Mouse (Mus musculus) liver, embryonic 15.5 days (tissue): ENCODE data around the gene Postn. TPM values are rescaled to one million over a fixed set of nuclear protein-coding genes. Genes with fewer than 3 reads are reported as not detected.

ENCODE experiments used
- ATAC-seq: fragments of 200-750 bp; cut with Nextera tagmentation; 2 replicates; pipeline ENCODE4 v1.8.0; 2017; ENCODE audit warnings: moderate number of reproducible peaks, mild to moderate bottlenecking, moderate library complexity; ENCODE audit not compliant: insufficient read depth
- H3K27ac ChIP-seq: fragments of 300-500 bp; sonication (generic); replicated peaks from 2 replicates; pipeline ENCODE4 v1.5.1; 2015; ENCODE audit warnings: mild to moderate bottlenecking, inconsistent platforms
- H3K27me3 ChIP-seq: fragments of 300-500 bp; sonication (generic); 2 replicates; pipeline ENCODE4 v1.6.1; 2015; ENCODE audit warnings: mild to moderate bottlenecking, inconsistent platforms
- H3K36me3 ChIP-seq: fragments of 300-500 bp; sonication (generic); replicated peaks from 2 replicates; pipeline ENCODE4 v1.6.1; 2015; ENCODE audit warnings: moderate library complexity, mild to moderate bottlenecking, inconsistent platforms
- H3K4me1 ChIP-seq: fragments of 300-500 bp; sonication (generic); replicated peaks from 2 replicates; pipeline ENCODE4 v1.6.1; 2015; ENCODE audit warnings: inconsistent platforms
- H3K4me2 ChIP-seq: fragments of 300-500 bp; sonication (generic); 2 replicates; pipeline ENCODE4 v1.6.1; 2015; ENCODE audit warnings: moderate library complexity, mild to moderate bottlenecking, inconsistent platforms
- H3K4me3 ChIP-seq: fragments of 300-500 bp; sonication (generic); replicated peaks from 2 replicates; pipeline ENCODE4 v1.5.1; 2015; ENCODE audit warnings: mild to moderate bottlenecking, inconsistent platforms
- H3K9ac ChIP-seq: fragments of 300-500 bp; sonication (generic); 2 replicates; pipeline ENCODE4 v1.6.1; 2015; ENCODE audit warnings: moderate library complexity, mild to moderate bottlenecking, inconsistent platforms
- H3K9me3 ChIP-seq: fragments of 300-500 bp; sonication (generic); replicated peaks from 2 replicates; pipeline ENCODE4 v1.6.1; 2016; ENCODE audit warnings: inconsistent platforms
- WGBS: fragments of 180-500 bp; shearing (Covaris S2); methylation state at CpG from one replicate; pipeline ENCODE4 v1.1.7; 2015; ENCODE audit warnings: mixed read lengths; ENCODE audit not compliant: insufficient replicate concordance; 5-methylcytosine and 5-hydroxymethylcytosine counted together
- polyA plus RNA-seq: library from polyadenylated mRNA; unstranded; fragments of >200 nt; fragmentation: Nextera tagmentation; extraction: Ambion mirVana; gene quantifications from 2 replicates; pipeline ENCODE4 v1.2.1, GENCODE M21; 2015

Gene Postn
- 23.4 and 24.1 TPM in 2 replicates for polyA plus RNA-seq

DNA sequence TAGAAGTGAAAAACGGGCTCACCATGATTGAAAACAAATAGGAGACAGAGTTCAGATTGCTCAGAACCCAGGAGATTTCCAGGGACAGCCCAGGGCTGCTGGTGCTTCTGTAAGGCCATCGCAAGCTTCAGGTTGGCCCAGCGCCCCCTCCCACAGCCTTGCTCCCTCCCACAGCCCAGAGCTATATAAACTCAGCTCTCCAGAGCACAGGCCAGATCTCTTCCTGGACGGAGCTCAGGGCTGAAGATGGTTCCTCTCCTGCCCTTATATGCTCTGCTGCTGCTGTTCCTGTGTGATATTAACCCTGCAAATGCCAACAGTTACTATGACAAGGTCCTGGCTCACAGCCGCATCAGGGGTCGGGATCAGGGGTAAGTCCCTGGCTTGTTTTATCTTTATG lies at the start of gene Postn:
TSS of gene Postn (plus strand) at position 213 of the 400 bp plus-strand sequence.
- H3K4me3 ChIP-seq = no peak within 1 kb of the TSS
- no peak for ATAC-seq
- no peaks in the 10 kb centered on the region for H3K36me3 ChIP-seq
- H3K27me3 ChIP-seq = no peaks in the 10 kb centered on the region
- H3K27ac ChIP-seq = no peak within 1 kb of the TSS
- H3K4me2 ChIP-seq = no peak within 1 kb of the TSS
- H3K9ac ChIP-seq = no peak within 1 kb of the TSS
- H3K9me3 ChIP-seq = no peaks in the 10 kb centered on the region
- 32% methylated on average over 6 of the region's 6 CpGs for WGBS
- no peaks in the 10 kb centered on the region for H3K4me1 ChIP-seq

DNA sequence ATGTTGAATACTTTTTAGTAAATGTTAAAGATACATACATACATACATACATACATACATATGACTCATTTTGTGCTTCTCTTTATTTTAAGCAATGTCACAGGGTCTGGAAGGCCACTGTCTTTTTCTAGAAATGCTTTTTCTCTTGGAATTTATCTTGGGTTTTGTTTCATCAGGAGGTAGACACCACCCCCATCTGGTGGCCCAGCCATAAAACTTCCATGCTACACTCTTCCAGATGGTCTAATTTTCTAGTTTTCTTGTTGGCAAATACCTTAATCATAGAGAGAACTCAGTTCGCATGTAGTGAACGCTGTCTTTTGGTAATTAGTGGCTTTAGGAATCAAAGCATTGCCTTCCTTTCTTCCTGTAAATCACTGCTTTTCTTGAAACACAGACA lies 46.9 kb upstream of the Postn start:
- H3K27me3 ChIP-seq = no peaks in the 10 kb centered on the region
- no peak overlapping the region for H3K4me2 ChIP-seq
- no peak overlapping the region for H3K4me3 ChIP-seq
- H3K27ac ChIP-seq = no peak overlapping the region
- 70% methylated on average over 2 of the region's 2 CpGs for WGBS
- H3K9ac ChIP-seq = no peak overlapping the region
- no peaks in the 10 kb centered on the region for H3K36me3 ChIP-seq
- H3K4me1 ChIP-seq = no peaks in the 10 kb centered on the region
- no peaks in the 10 kb centered on the region for H3K9me3 ChIP-seq
- no peak for ATAC-seq

DNA sequence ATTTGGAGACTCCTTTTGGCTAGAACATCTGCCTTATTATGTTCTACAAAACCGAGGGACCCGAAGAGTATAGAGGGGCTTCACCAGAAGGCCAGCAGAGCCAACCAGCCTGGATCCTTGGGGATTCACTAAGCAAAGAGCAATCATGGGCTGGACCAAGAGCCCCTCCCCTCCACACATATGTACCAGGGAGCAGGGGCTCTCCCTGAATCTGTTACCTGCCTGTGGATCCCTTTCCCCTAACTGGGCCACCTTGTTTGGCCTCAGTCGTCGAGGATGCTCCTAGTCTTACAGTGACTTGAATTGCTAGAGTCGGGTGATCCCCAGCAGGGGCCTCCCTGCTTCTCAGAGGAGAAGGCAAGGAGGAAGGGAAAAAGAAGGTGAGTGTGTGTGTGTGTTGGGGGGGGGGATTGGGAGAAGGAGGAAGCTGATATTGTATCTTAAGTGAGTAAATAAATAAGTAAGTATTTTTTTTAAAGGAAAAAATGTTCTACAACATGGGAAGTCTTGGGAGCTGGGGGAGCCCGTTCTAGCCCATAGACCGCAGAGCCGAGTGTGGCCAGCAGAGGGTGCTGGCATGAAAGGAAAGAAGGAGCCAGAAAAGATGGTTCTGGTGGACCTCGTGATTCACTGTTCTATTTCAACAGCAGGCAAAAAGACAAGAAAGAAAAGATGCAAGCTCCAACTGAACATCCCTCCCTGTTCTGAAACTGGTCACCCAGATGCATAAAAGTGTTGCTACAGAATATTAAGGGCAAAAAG lies 7.8 kb upstream of the Postn start:
- H3K27me3 ChIP-seq = no peaks in the 10 kb centered on the region
- no peak overlapping the region for H3K4me2 ChIP-seq
- H3K36me3 ChIP-seq = no peaks in the 10 kb centered on the region
- ATAC-seq = no peak
- H3K9me3 ChIP-seq = no peaks in the 10 kb centered on the region
- H3K4me3 ChIP-seq = no peak overlapping the region
- no peak overlapping the region for H3K9ac ChIP-seq
- WGBS = 17% methylated on average over 9 of the region's 9 CpGs
- H3K27ac ChIP-seq = no peak overlapping the region
- H3K4me1 ChIP-seq = no peaks in the 10 kb centered on the region

DNA sequence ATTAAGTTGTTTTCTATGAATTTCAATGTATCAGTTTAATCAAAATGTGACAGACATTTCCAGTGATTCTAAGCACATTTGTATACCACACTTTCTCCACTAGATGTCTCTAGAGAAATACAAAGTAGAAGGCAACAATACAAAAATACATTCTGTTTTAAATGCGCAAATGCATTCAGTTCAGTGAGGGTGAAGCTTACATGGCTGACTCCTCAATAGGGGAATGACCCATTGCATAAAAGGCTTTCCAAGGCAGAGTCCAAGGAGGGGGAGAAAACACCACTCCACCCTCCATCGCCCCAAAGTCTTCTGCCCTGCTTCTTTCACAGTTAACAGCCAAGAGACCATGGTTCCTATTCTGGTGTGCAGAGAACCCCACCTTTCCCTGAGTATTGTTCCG lies 3.3 kb upstream of the Postn start:
- 47% methylated on average over 3 of the region's 3 CpGs for WGBS
- H3K36me3 ChIP-seq = no peaks in the 10 kb centered on the region
- no peak overlapping the region for H3K4me2 ChIP-seq
- H3K9ac ChIP-seq = no peak overlapping the region
- no peaks in the 10 kb centered on the region for H3K9me3 ChIP-seq
- ATAC-seq = no peak
- H3K4me1 ChIP-seq = no peaks in the 10 kb centered on the region
- no peak overlapping the region for H3K4me3 ChIP-seq
- no peaks in the 10 kb centered on the region for H3K27me3 ChIP-seq
- H3K27ac ChIP-seq = no peak overlapping the region

DNA sequence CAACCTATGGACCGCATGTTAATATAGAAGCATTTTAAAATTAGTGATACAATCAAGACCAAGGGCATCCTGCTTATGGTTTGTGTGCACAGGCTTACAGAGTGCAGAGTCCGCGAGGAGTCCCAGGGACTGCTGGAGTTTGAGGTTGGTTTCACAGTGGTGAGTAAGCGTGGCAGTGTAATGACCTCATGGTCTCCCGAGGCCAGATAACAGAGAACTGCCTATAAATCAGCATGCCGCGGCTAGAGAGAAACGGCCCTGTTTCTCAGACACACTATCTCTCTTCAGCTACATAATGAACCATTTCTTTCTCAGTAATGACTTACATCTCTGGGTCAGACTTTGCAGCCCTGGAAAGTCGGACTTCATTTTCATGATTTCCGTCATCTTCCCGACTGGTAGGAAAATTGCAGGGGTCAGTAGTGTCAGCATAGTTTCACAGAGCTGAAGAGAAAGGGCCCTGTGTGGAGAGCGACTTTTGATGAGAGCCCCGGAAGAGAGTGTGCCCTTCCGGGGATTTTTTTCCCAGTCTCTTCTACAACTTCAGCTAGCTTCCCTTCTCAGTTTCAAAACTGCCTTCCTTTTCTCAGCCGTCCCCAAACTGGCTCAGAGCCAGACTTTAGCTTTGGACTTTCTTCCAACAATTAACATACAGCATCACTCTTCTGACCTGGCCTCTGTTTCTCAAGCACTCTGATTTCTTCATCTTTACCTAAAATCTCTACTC lies 2.3 kb upstream of the Postn start:
- H3K4me1 ChIP-seq = no peaks in the 10 kb centered on the region
- no peaks in the 10 kb centered on the region for H3K9me3 ChIP-seq
- no peak for ATAC-seq
- no peaks in the 10 kb centered on the region for H3K36me3 ChIP-seq
- no peaks in the 10 kb centered on the region for H3K27me3 ChIP-seq
- 36% methylated on average over 15 of the region's 15 CpGs for WGBS
- peak overlapping the region; percentile 7; the same call in 1 of the 2 replicates for H3K4me2 ChIP-seq
- no peak overlapping the region for H3K9ac ChIP-seq
- H3K4me3 ChIP-seq = no peak overlapping the region
- no peak overlapping the region for H3K27ac ChIP-seq

DNA sequence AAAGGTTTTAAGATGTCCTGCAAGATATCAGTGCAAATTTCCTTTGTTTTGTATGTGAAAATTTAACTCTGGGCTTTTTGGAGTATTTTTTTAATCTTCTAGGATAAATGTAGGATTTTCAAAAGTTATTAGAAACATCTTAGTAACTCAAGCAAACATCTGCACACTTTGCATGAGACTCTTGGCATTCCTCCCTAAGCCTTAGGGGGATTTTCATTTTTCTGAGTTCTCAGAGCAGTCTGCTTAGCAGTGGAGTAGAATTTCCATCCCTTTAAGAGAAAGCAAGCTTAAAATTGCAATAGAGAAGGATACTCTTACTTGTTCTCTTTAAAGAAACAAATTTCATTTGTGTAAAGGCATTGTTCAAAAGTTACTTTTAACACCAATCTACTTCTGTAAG lies 747 bp downstream of the Postn start:
- Histone ChIP-seq H3K36me3 (no peaks in the 10 kb centered on the region), H3K27ac (no peak overlapping the region), H3K9ac (no peak overlapping the region), H3K4me3 (no peak overlapping the region), H3K4me2 (no peak overlapping the region), H3K4me1 (no peaks in the 10 kb centered on the region), H3K27me3 (no peaks in the 10 kb centered on the region), H3K9me3 (no peaks in the 10 kb centered on the region)
- no peak for ATAC-seq

DNA sequence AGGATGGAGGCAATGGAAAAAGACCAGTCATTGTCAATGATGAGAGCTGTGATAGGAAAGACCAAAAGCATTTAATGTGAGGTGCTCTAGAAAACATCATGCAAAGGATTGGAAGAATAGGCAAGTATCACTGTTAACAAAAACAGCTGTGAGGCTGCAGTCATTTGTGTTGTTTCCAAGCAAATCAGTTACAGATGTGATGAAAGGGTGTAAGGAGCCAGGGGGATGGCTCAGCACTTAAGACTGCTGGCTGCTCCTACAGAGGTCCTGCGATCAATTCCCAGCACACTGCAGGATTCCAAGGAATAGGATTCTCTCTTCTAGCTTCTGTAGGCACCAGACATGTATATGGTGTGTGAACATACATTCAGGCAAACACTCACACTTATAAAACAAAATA lies 10.1 kb downstream of the Postn start:
- 58% methylated on average over 1 of the region's 1 CpGs for WGBS
- Histone ChIP-seq H3K9ac (no peak overlapping the region), H3K27ac (no peak overlapping the region), H3K27me3 (no peaks in the 10 kb centered on the region), H3K4me1 (no peaks in the 10 kb centered on the region), H3K9me3 (no peaks in the 10 kb centered on the region), H3K4me3 (no peak overlapping the region), H3K36me3 (no peaks in the 10 kb centered on the region), H3K4me2 (no peak overlapping the region)
- ATAC-seq = no peak

DNA sequence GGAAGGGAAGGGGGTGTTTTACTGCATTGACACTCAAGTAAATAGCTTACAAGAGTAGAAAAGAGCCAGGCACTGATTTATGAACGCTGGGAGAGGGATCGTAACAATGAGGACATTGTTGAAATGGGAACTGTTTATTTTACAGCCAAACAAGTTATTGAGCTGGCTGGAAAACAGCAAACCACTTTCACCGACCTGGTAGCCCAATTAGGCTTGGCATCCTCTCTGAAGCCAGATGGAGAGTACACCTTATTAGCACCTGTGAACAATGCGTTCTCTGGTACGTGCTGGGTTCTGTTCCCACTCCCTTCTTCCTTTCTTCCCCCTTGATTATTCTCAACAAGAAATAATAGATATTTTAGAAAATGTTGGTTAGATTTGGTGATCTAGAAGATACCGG lies 11.7 kb downstream of the Postn start:
- Histone ChIP-seq H3K27me3 (no peaks in the 10 kb centered on the region), H3K36me3 (no peaks in the 10 kb centered on the region), H3K4me1 (no peaks in the 10 kb centered on the region), H3K4me3 (no peak overlapping the region), H3K9ac (no peak overlapping the region), H3K27ac (no peak overlapping the region), H3K9me3 (no peaks in the 10 kb centered on the region), H3K4me2 (no peak overlapping the region)
- WGBS = 56% methylated on average over 6 of the region's 6 CpGs
- ATAC-seq = no peak

DNA sequence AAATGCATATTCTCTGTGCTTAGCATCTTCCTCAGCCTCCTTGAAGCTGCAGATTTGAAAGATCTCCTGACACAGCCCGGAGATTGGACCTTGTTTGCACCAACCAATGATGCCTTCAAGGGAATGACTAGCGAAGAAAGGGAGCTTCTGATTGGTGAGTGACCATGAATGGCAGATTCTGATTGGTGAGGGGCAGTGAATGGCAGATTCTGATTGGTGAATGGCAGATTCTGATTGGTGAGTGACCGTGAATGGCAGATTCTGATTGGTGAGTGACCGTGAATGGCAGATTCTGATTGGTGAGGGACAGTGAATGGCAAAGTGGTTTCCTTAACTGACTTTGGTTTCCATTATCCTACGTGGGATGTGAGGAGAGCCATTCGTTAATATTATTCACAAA lies 15.1 kb downstream of the Postn start:
- no peaks in the 10 kb centered on the region for H3K36me3 ChIP-seq
- WGBS = 69% methylated on average over 6 of the region's 6 CpGs

DNA sequence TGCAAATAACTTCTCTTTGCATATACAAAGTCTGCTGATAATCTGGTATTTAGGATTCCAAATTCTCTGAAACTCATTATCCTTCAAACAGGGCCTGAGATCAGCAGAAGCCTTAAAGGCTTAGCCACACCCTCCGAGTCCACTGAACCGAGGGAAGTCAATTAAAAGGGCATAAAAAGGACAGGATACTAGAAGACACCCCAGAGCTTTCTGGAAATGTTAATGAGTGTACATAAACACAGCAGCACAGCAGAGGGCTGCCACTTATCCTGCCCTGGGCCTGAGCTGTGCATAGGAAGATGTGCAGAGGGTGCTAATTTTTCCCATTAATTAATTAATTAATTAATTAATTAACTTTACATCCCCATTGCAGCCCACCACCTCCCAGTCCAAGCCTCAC lies 16.7 kb downstream of the Postn start:
- Histone ChIP-seq H3K36me3 (no peaks in the 10 kb centered on the region), H3K4me1 (no peaks in the 10 kb centered on the region), H3K4me3 (no peak overlapping the region), H3K9ac (no peak overlapping the region), H3K4me2 (no peak overlapping the region), H3K9me3 (no peaks in the 10 kb centered on the region), H3K27ac (no peak overlapping the region), H3K27me3 (no peaks in the 10 kb centered on the region)
- 31% methylated on average over 2 of the region's 2 CpGs for WGBS
- ATAC-seq = no peak

More for the DNA sequence above, 15.1 kb downstream of the Postn start:
- Histone ChIP-seq H3K27me3 (no peaks in the 10 kb centered on the region), H3K4me1 (no peaks in the 10 kb centered on the region), H3K27ac (no peak overlapping the region), H3K4me2 (no peak overlapping the region), H3K9me3 (no peaks in the 10 kb centered on the region), H3K4me3 (no peak overlapping the region), H3K9ac (no peak overlapping the region)
- no peak for ATAC-seq

DNA sequence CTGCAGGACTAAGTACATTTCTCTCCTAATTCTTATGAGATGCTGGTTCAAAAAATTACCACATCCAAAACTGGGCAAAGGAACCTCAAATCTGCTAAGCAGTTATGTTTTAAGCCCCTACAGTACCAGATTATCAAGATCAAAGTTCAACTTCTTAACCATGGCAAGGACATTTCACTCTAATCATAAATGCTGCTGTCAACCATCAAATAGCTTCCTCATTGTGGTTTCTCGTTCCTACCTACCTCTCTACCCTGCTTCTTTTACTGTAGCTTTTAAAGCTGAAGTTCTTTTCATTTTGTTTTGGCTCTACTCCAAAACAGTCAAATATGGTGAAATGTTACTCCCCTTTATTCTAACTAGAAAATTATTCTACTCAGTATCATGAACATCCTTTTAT lies 17.2 kb downstream of the Postn start:
- Histone ChIP-seq H3K4me3 (no peak overlapping the region), H3K27ac (no peak overlapping the region), H3K9me3 (no peaks in the 10 kb centered on the region), H3K4me1 (no peaks in the 10 kb centered on the region), H3K27me3 (no peaks in the 10 kb centered on the region), H3K9ac (no peak overlapping the region), H3K36me3 (no peaks in the 10 kb centered on the region), H3K4me2 (no peak overlapping the region)
- 15% methylated on average over 1 of the region's 1 CpGs for WGBS
- ATAC-seq = no peak
